Mouse (Mus musculus) erythroid progenitor cell, adult 5-6 weeks (primary cell): ENCODE data around the gene Ccdc187. TPM values are rescaled to one million over a fixed set of nuclear protein-coding genes. Genes with fewer than 3 reads are reported as not detected.
A peak's percentile ranks its signal among the peaks of the same experiment; 100 is the strongest.

ENCODE experiments used
- ATAC-seq: replicated peaks from 2 replicates; pipeline ENCODE4 v1.8.0; 2016; ENCODE audit warnings: moderate number of reproducible peaks, mild to moderate bottlenecking, moderate TSS enrichment, inconsistent platforms; ENCODE audit not compliant: poor library complexity, low FRiP score, severe bottlenecking
- total RNA-seq, 2 experiments: library from RNA; stranded (forward) in 1 of 2; stranded (reverse) in 1 of 2; fragments of 150-400 nt in 1 of 2; fragments of 186-747, 209-891 nt in 1 of 2; gene quantifications; 2 replicates each; pipeline versions ENCODE4 v1.2.3 to v1.2.4; 2015 to 2017; ENCODE audit warnings: low replicate concordance in 2 of 2

The Ccdc187 gene
- total RNA-seq, 2 experiments from 2014 or later = not detected

- ATAC-seq = no peak
Observed at GRCm38 (mm10) chr2:26317371-26317770, 23.0 kb upstream of the Ccdc187 start.

- no peak for ATAC-seq
Observed at GRCm38 (mm10) chr2:26316576-26317246, 22.4 kb upstream of the Ccdc187 start.

GRCm38 (mm10) chr2:26315925-26316311 lies 21.6 kb upstream of the Ccdc187 start:
- no peak for ATAC-seq

GRCm38 (mm10) chr2:26315072-26315924 lies 20.9 kb upstream of the Ccdc187 start, which contains the start of gene Gpsm1:
TSS of gene Gpsm1 (plus strand) at chr2:26315515.
- no peak for ATAC-seq

GRCm38 (mm10) chr2:26314281-26315071 lies 20.1 kb upstream of the Ccdc187 start:
- ATAC-seq = no peak

GRCm38 (mm10) chr2:26313394-26313793 lies 19.0 kb upstream of the Ccdc187 start:
- ATAC-seq = no peak

- ATAC-seq = no peak
Observed at GRCm38 (mm10) chr2:26312812-26313211, 18.5 kb upstream of the Ccdc187 start.

GRCm38 (mm10) chr2:26311936-26312335 lies 17.6 kb upstream of the Ccdc187 start:
- no peak for ATAC-seq

GRCm38 (mm10) chr2:26309739-26310138 lies 15.4 kb upstream of the Ccdc187 start:
- ATAC-seq = no peak

- ATAC-seq = no peak
Observed at GRCm38 (mm10) chr2:26306702-26307101, 12.3 kb upstream of the Ccdc187 start.

- no peak for ATAC-seq
Observed at GRCm38 (mm10) chr2:26305555-26305954, 11.2 kb upstream of the Ccdc187 start.

- ATAC-seq = no peak
Observed at GRCm38 (mm10) chr2:26304711-26305110, 10.4 kb upstream of the Ccdc187 start.

- ATAC-seq = no peak
Observed at GRCm38 (mm10) chr2:26302005-26302503, 7.7 kb upstream of the Ccdc187 start.

- peak; percentile 51; the same call in 1 of the 2 replicates for ATAC-seq
Observed at GRCm38 (mm10) chr2:26300808-26301174, 6.4 kb upstream of the Ccdc187 start.

GRCm38 (mm10) chr2:26300161-26300807 lies 5.9 kb upstream of the Ccdc187 start:
- ATAC-seq = no peak

GRCm38 (mm10) chr2:26299336-26299735 lies 5.0 kb upstream of the Ccdc187 start:
- no peak for ATAC-seq

GRCm38 (mm10) chr2:26298856-26299230 lies 4.5 kb upstream of the Ccdc187 start:
- no peak for ATAC-seq

- ATAC-seq = no peak
Observed at GRCm38 (mm10) chr2:26298208-26298855, 4.0 kb upstream of the Ccdc187 start.

GRCm38 (mm10) chr2:26296606-26297195 lies 2.3 kb upstream of the Ccdc187 start:
- no peak for ATAC-seq
